Mouse (Mus musculus) lung, adult 2 months (tissue): ENCODE measurements at regions not wholly inside any gene's neighbourhood (a gene's known extent, or its start where the extent isn't known, plus 50 kb on each side); places are given as distances from the start of the nearest gene placed in this dataset.

Experiments used
- CTCF ChIP-seq: fragments of 200-500 bp; IDR thresholded peaks from 2 replicates; pipeline ENCODE4 v1.5.1; 2011; ENCODE audit warnings: mild to moderate bottlenecking, low read length, control low read depth; ENCODE audit not compliant: insufficient read depth
- POLR2A ChIP-seq: fragments of 200-500 bp; IDR thresholded peaks from 2 replicates; pipeline ENCODE4 v1.6.1; 2011; ENCODE audit warnings: low read depth, mild to moderate bottlenecking, control low read depth, low read length, borderline replicate concordance; ENCODE audit errors: extremely low read depth

DNA sequence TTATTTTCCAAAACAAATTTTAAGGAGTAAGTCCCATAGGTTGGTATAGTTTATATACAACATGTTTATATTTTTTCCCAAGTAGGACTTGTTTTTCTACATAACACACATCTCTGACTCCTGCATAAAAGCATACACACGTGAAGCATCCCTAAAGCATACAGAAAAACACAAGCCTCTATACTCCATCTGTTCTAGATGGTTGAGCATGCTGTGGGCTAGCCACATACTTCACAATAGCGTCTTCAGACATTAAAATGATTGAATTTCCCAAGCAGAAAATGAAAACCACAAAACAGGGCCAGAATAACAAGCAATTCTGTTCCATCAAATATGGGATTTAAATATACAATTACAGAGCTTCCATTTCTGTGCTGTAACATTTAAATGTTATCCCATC is 159.3 kb downstream of the B3glct start:
- TF ChIP-seq CTCF (no peak), POLR2A (no peak)
